Mouse (Mus musculus) intestine, postnatal 0 days (tissue): ENCODE data around the gene Adad2. TPM values are rescaled to one million over a fixed set of nuclear protein-coding genes. Genes with fewer than 3 reads are reported as not detected.
A peak's percentile ranks its signal among the peaks of the same experiment; 100 is the strongest.

Experiments used
- ATAC-seq: fragments of 200-750 bp; cut with Nextera tagmentation; 2 replicates; pipeline ENCODE4 v1.8.0; 2017; ENCODE audit warnings: mild to moderate bottlenecking, moderate TSS enrichment, moderate library complexity
- H3K27ac ChIP-seq: fragments of 300-500 bp; sonication (generic); 2 replicates; pipeline ENCODE4 v1.5.1; 2014; ENCODE audit warnings: mild to moderate bottlenecking, low read depth, low read length, moderate library complexity
- H3K27me3 ChIP-seq: fragments of 300-500 bp; sonication (generic); replicated peaks from 2 replicates; pipeline ENCODE4 v1.6.1; 2014; ENCODE audit warnings: low read length, mixed read lengths; ENCODE audit not compliant: control insufficient read depth, insufficient read depth
- H3K36me3 ChIP-seq: fragments of 300-500 bp; sonication (generic); 2 replicates; pipeline ENCODE4 v1.6.1; 2014; ENCODE audit warnings: mild to moderate bottlenecking, moderate library complexity; ENCODE audit not compliant: control insufficient read depth, insufficient read depth
- H3K4me1 ChIP-seq: fragments of 300-500 bp; sonication (generic); replicated peaks from 2 replicates; pipeline ENCODE4 v1.6.1; 2014; ENCODE audit warnings: antibody characterized with exemption, low read length, mixed read lengths; ENCODE audit not compliant: control insufficient read depth, insufficient read depth
- H3K4me2 ChIP-seq: fragments of 300-500 bp; sonication (generic); replicated peaks from 2 replicates; pipeline ENCODE4 v1.6.1; 2014; ENCODE audit warnings: low read depth, mild to moderate bottlenecking, moderate library complexity
- H3K4me3 ChIP-seq: fragments of 300-500 bp; sonication (generic); 2 replicates; pipeline ENCODE4 v1.5.1; 2014; ENCODE audit warnings: low read depth, low read length
- H3K9ac ChIP-seq: fragments of 300-500 bp; sonication (generic); 2 replicates; pipeline ENCODE4 v1.6.1; 2014; ENCODE audit warnings: mild to moderate bottlenecking, low read depth, low read length
- H3K9me3 ChIP-seq: fragments of 300-500 bp; sonication (generic); 2 replicates; pipeline ENCODE4 v1.6.1; 2016; ENCODE audit warnings: mixed run types; ENCODE audit not compliant: control insufficient read depth
- CTCF ChIP-seq: sonication (generic); IDR thresholded peaks from 2 replicates; pipeline ENCODE4 v1.5.1; 2016; ENCODE audit warnings: low read depth, mild to moderate bottlenecking, control low read depth, antibody characterized with exemption, moderate library complexity
- WGBS: fragments of 180-500 bp; shearing (Covaris S2); extraction: QIAGEN DNeasy Blood & Tissue Kit; methylation state at CpG from one replicate; pipeline ENCODE4 v1.1.7; 2014; 5-methylcytosine and 5-hydroxymethylcytosine counted together
- polyA plus RNA-seq: library from polyadenylated mRNA; unstranded; fragments of >200 nt; fragmentation: Nextera tagmentation; extraction: Ambion mirVana; gene quantifications from 2 replicates; pipeline ENCODE4 v1.2.1, GENCODE M21; 2015

Gene Adad2
- polyA plus RNA-seq, 1 experiment from 2014 or later, result 0.08 TPM

DNA sequence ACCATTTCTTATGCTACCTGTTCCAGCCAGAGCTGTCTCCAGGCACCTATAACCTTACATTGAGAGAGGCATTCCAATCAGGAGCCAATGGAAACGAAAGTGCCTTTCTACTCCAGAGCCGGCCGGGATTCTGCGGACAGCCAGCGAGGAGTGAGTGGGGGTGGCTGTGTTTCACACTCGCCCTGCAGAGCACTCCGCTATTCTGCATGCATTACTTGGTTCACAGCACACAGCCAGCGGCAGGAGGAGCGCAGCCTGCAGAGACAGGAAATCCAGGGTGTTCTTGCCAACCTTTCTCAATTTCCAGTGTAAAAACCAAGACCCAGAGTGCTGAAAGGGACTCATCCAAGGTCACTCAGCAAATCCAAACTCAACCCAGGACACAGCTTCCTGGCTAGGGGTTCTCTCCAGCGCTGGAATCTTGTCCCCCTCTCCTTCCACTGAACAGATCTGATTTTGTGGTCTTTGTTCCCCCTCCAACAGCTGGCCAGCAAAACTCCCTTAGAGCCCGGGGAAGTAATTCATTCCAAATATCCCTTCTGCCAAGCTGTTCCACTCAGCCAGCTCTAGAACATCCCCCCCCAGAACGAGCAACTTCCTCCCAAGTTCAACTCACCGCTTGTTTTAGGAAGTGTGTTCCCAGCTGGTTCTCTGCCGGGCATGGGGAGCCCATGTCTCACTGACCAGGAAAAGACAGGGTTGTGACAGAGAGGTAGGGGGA is 22.2 kb downstream of the Adad2 start:
- TF ChIP-seq CTCF, result no peak
- Histone ChIP-seq H3K27ac (no peak overlapping the region), H3K4me2 (0 out of 2 replicates have a peak overlapping the region, but pooled peaks have one; percentile 17), H3K4me3 (no peak overlapping the region), H3K9ac (no peak overlapping the region), H3K36me3 (no peaks in the 10 kb centered on the region), H3K27me3 (peaks cover 10% of the 10 kb centered on the region; the same call in 1 of the 2 replicates), H3K9me3 (no peaks in the 10 kb centered on the region), H3K4me1 (no peaks in the 10 kb centered on the region)
- ATAC-seq, result no peak
- WGBS, result 57% methylated on average over 14 of the region's 14 CpGs

DNA sequence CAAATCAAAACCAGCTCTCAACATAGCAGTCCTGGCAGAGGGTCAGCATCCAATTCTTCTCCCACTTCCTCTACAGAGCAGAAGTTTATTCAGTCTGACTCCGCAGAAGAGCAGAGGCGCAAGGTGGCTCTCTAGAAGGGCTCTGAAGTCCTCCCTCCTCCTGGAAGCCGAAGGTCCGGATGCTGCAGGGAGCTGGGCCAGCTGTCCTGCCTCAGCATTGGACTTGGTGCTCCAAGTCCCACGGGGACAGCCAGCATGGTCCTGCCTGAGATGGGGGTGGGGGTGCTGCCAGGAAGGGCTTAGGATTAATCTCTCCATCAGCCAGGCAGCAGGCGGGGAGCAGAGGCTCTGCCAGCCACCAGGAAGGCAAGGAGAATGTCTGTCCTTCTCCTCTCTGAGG is 22.8 kb downstream of the Adad2 start, which contains the start of gene Kcng4:
Gene Kcng4 (minus strand): TSS at position 303 of the 400 bp plus-strand sequence.
- no peak for ATAC-seq

GRCm38 (mm10) chr8:119635958-119636357 is 23.4 kb downstream of the Adad2 start:
- ATAC-seq, result no peak
- no peak overlapping the region for H3K4me3 ChIP-seq
- no peaks in the 10 kb centered on the region for H3K4me1 ChIP-seq
- H3K27ac ChIP-seq, result no peak overlapping the region
- TF ChIP-seq CTCF, result no peak
- no peak overlapping the region for H3K9ac ChIP-seq
- 46% methylated on average over 2 of the region's 2 CpGs for WGBS
- H3K4me2 ChIP-seq, result no peak overlapping the region
- H3K9me3 ChIP-seq, result no peaks in the 10 kb centered on the region
- no peaks in the 10 kb centered on the region for H3K36me3 ChIP-seq
- peaks cover 10% of the 10 kb centered on the region; the same call in 1 of the 2 replicates for H3K27me3 ChIP-seq

More for the DNA sequence above, 22.8 kb downstream of the Adad2 start, which contains the start of gene Kcng4:
- H3K9ac ChIP-seq, result no peak within 1 kb of the TSS
- 0 out of 2 replicates have a peak within 1 kb of the TSS, but pooled peaks have one; percentile 17 for H3K4me2 ChIP-seq
- H3K4me1 ChIP-seq, result no peaks in the 10 kb centered on the region
- H3K27me3 ChIP-seq, result peaks cover 10% of the 10 kb centered on the region; the same call in 1 of the 2 replicates
- H3K36me3 ChIP-seq, result no peaks in the 10 kb centered on the region
- H3K4me3 ChIP-seq, result no peak within 1 kb of the TSS
- H3K9me3 ChIP-seq, result no peaks in the 10 kb centered on the region
- no peak within 1 kb of the TSS for H3K27ac ChIP-seq
- 35% methylated on average over 6 of the region's 6 CpGs for WGBS
- TF ChIP-seq CTCF, result no peak

GRCm38 (mm10) chr8:119636766-119637165 is 24.2 kb downstream of the Adad2 start:
- H3K4me1 ChIP-seq, result no peaks in the 10 kb centered on the region
- no peak for TF ChIP-seq CTCF
- no peak overlapping the region for H3K4me3 ChIP-seq
- peaks cover 10% of the 10 kb centered on the region; the same call in 1 of the 2 replicates for H3K27me3 ChIP-seq
- no peaks in the 10 kb centered on the region for H3K9me3 ChIP-seq
- ATAC-seq, result no peak
- no peak overlapping the region for H3K27ac ChIP-seq
- no peaks in the 10 kb centered on the region for H3K36me3 ChIP-seq
- no peak overlapping the region for H3K4me2 ChIP-seq
- 60% methylated on average over 7 of the region's 7 CpGs for WGBS
- H3K9ac ChIP-seq, result no peak overlapping the region

- Histone ChIP-seq H3K27ac (no peak overlapping the region), H3K4me1 (no peaks in the 10 kb centered on the region), H3K9me3 (no peaks in the 10 kb centered on the region), H3K4me3 (no peak overlapping the region), H3K4me2 (no peak overlapping the region), H3K27me3 (peaks cover 10% of the 10 kb centered on the region; the same call in 1 of the 2 replicates), H3K36me3 (no peaks in the 10 kb centered on the region), H3K9ac (no peak overlapping the region)
- ATAC-seq, result no peak
- 89% methylated on average over 4 of the region's 4 CpGs for WGBS
- no peak for TF ChIP-seq CTCF
Measured at GRCm38 (mm10) chr8:119637381-119637780, 24.8 kb downstream of the Adad2 start.

- Histone ChIP-seq H3K36me3 (no peaks in the 10 kb centered on the region), H3K4me1 (no peaks in the 10 kb centered on the region), H3K9me3 (no peaks in the 10 kb centered on the region), H3K27ac (no peak overlapping the region), H3K4me2 (no peak overlapping the region), H3K4me3 (no peak overlapping the region), H3K9ac (no peak overlapping the region), H3K27me3 (peaks cover 10% of the 10 kb centered on the region; the same call in 1 of the 2 replicates)
- no peak for ATAC-seq
- no peak for TF ChIP-seq CTCF
- 78% methylated on average over 6 of the region's 6 CpGs for WGBS
Measured at GRCm38 (mm10) chr8:119638261-119638660, 25.7 kb downstream of the Adad2 start.
